Mouse (Mus musculus) intestine, embryonic 14.5 days (tissue): Measurements from ENCODE around the gene Gm10392. TPM values are rescaled to one million over a fixed set of nuclear protein-coding genes. Genes with fewer than 3 reads are reported as not detected.
"Not testable (repeated sequence)": the region's sequence is repeated elsewhere in the genome, so short reads cannot be mapped to it uniquely, and the experiment has no call there.

Experiments
- ATAC-seq: fragments of 200-750 bp; cut with Nextera tagmentation; replicated peaks from 2 replicates; pipeline ENCODE4 v1.8.0; 2017; ENCODE audit warnings: low read depth, moderate number of reproducible peaks, moderate TSS enrichment, moderate library complexity; ENCODE audit not compliant: low FRiP score, low TSS enrichment
- DNase-seq: peaks from one replicate; pipeline ENCODE4 v3.0.0-alpha.2; 2018; ENCODE audit warnings: low spot score
- H3K27ac ChIP-seq: fragments of 300-500 bp; sonication (generic); 2 replicates; pipeline ENCODE4 v1.5.1; 2014; ENCODE audit warnings: low read depth, mild to moderate bottlenecking, control low read depth
- H3K27me3 ChIP-seq: fragments of 300-500 bp; sonication (generic); replicated peaks from 2 replicates; pipeline ENCODE4 v1.6.1; 2014; ENCODE audit warnings: low read length, control low read depth; ENCODE audit not compliant: control insufficient read depth, insufficient read depth
- H3K36me3 ChIP-seq: fragments of 300-500 bp; sonication (generic); 2 replicates; pipeline ENCODE4 v1.6.1; 2014; ENCODE audit warnings: low read length, control low read depth; ENCODE audit not compliant: control insufficient read depth, insufficient read depth
- H3K4me1 ChIP-seq: fragments of 300-500 bp; sonication (generic); replicated peaks from 2 replicates; pipeline ENCODE4 v1.6.1; 2014; ENCODE audit warnings: low read length, control low read depth, mixed read lengths; ENCODE audit not compliant: control insufficient read depth, insufficient read depth
- H3K4me2 ChIP-seq: fragments of 300-500 bp; sonication (generic); 2 replicates; pipeline ENCODE4 v1.6.1; 2014; ENCODE audit warnings: low read length
- H3K4me3 ChIP-seq: fragments of 300-500 bp; sonication (generic); 2 replicates; pipeline ENCODE4 v1.5.1; 2014; ENCODE audit warnings: low read depth, low read length, control low read depth, mixed read lengths
- H3K9ac ChIP-seq: fragments of 300-500 bp; sonication (generic); 2 replicates; pipeline ENCODE4 v1.6.1; 2014; ENCODE audit warnings: mild to moderate bottlenecking, low read length
- H3K9me3 ChIP-seq: fragments of 300-500 bp; sonication (generic); 2 replicates; pipeline ENCODE4 v1.6.1; 2016; ENCODE audit warnings: low read length, control low read depth; ENCODE audit not compliant: control insufficient read depth
- WGBS: fragments of 180-500 bp; shearing (Covaris S2); extraction: QIAGEN DNeasy Blood & Tissue Kit; methylation state at CpG from one replicate; pipeline ENCODE4 v1.1.7; 2014; 5-methylcytosine and 5-hydroxymethylcytosine counted together
- polyA plus RNA-seq: library from polyadenylated mRNA; unstranded; fragments of >200 nt; fragmentation: Nextera tagmentation; extraction: Ambion mirVana; gene quantifications from 2 replicates; pipeline ENCODE4 v1.2.1, GENCODE M21; 2014

Gm10392 gene
- not detected in 2 replicates for polyA plus RNA-seq

GRCm38 (mm10) chr11:77519043-77519442 is at the start of gene Gm10392:
TSS of gene Gm10392 (minus strand) at chr11:77519198.
- H3K36me3 ChIP-seq, result no peaks in the 10 kb centered on the region
- H3K4me2 ChIP-seq, result no peak within 1 kb of the TSS
- ATAC-seq (no peak), DNase-seq (no peak)
- H3K4me3 ChIP-seq, result no peak within 1 kb of the TSS
- H3K4me1 ChIP-seq, result peaks cover 11% of the 10 kb centered on the region
- H3K27me3 ChIP-seq, result peaks cover 21% of the 10 kb centered on the region
- H3K27ac ChIP-seq, result no peak within 1 kb of the TSS
- 63% methylated on average over 5 of the region's 5 CpGs for WGBS
- H3K9ac ChIP-seq, result no peak within 1 kb of the TSS
- no peaks in the 10 kb centered on the region for H3K9me3 ChIP-seq

GRCm38 (mm10) chr11:77545261-77545660 is 26.3 kb upstream of the Gm10392 start:
- H3K36me3 ChIP-seq, result peaks cover 93% of the 10 kb centered on the region
- no peaks in the 10 kb centered on the region for H3K27me3 ChIP-seq
- H3K4me3 ChIP-seq, result no peak overlapping the region
- H3K27ac ChIP-seq, result no peak overlapping the region
- no peak overlapping the region for H3K4me2 ChIP-seq
- 95% methylated on average over 7 of the region's 7 CpGs for WGBS
- H3K9me3 ChIP-seq, result no peaks in the 10 kb centered on the region
- H3K9ac ChIP-seq, result no peak overlapping the region
- no peaks in the 10 kb centered on the region for H3K4me1 ChIP-seq
- DNase-seq, result no peak
- no peak for ATAC-seq

- H3K36me3 ChIP-seq, result peaks cover 29% of the 10 kb centered on the region
- H3K27me3 ChIP-seq, result no peaks in the 10 kb centered on the region
- ATAC-seq (no peak), DNase-seq (no peak)
- WGBS, result 89% methylated on average over 4 of the region's 4 CpGs
- no peak overlapping the region for H3K27ac ChIP-seq
- no peaks in the 10 kb centered on the region for H3K9me3 ChIP-seq
- H3K4me1 ChIP-seq, result no peaks in the 10 kb centered on the region
- no peak overlapping the region for H3K9ac ChIP-seq
- H3K4me3 ChIP-seq, result no peak overlapping the region
- no peak overlapping the region for H3K4me2 ChIP-seq
Observed at GRCm38 (mm10) chr11:77532202-77532846, 13.3 kb upstream of the Gm10392 start.

GRCm38 (mm10) chr11:77530862-77531261 is 11.9 kb upstream of the Gm10392 start:
- Histone ChIP-seq H3K9me3 (no peaks in the 10 kb centered on the region), H3K27me3 (no peaks in the 10 kb centered on the region), H3K4me1 (no peaks in the 10 kb centered on the region), H3K9ac (no peak overlapping the region), H3K4me2 (no peak overlapping the region), H3K36me3 (peaks cover 14% of the 10 kb centered on the region), H3K27ac (no peak overlapping the region), H3K4me3 (no peak overlapping the region)
- no peak for ATAC-seq
- DNase-seq, result no peak
- WGBS, result 85% methylated on average over 2 of the region's 2 CpGs

- Histone ChIP-seq H3K9ac (no peak overlapping the region), H3K36me3 (peaks cover 13% of the 10 kb centered on the region; the same call in 1 of the 2 replicates), H3K27ac (no peak overlapping the region), H3K9me3 (no peaks in the 10 kb centered on the region), H3K27me3 (no peaks in the 10 kb centered on the region), H3K4me1 (no peaks in the 10 kb centered on the region), H3K4me3 (no peak overlapping the region), H3K4me2 (no peak overlapping the region)
- WGBS, result 85% methylated on average over 3 of the region's 3 CpGs
- no peak for ATAC-seq
- DNase-seq, result no peak
Observed at GRCm38 (mm10) chr11:77529644-77530043, 10.6 kb upstream of the Gm10392 start.

GRCm38 (mm10) chr11:77528420-77528819 is 9.4 kb upstream of the Gm10392 start:
- not testable (repeated sequence) for ATAC-seq, H3K27ac ChIP-seq, H3K4me1 ChIP-seq, DNase-seq, H3K27me3 ChIP-seq, H3K9me3 ChIP-seq, H3K4me2 ChIP-seq, H3K4me3 ChIP-seq, H3K9ac ChIP-seq, H3K36me3 ChIP-seq
- WGBS, result 83% methylated on average over 3 of the region's 3 CpGs

- no peaks in the 10 kb centered on the region for H3K9me3 ChIP-seq
- ATAC-seq (no peak), DNase-seq (no peak)
- no peak overlapping the region for H3K27ac ChIP-seq
- no peak overlapping the region for H3K4me2 ChIP-seq
- no peak overlapping the region for H3K9ac ChIP-seq
- H3K4me1 ChIP-seq, result no peaks in the 10 kb centered on the region
- H3K36me3 ChIP-seq, result no peaks in the 10 kb centered on the region
- H3K27me3 ChIP-seq, result no peaks in the 10 kb centered on the region
- WGBS, result 71% methylated on average over 3 of the region's 3 CpGs
- no peak overlapping the region for H3K4me3 ChIP-seq
Observed at GRCm38 (mm10) chr11:77525804-77526486, 6.9 kb upstream of the Gm10392 start.

- Histone ChIP-seq H3K4me1 (peaks cover under 1% of the 10 kb centered on the region; the same call in 1 of the 2 replicates), H3K9me3 (no peaks in the 10 kb centered on the region), H3K4me3 (no peak overlapping the region), H3K36me3 (no peaks in the 10 kb centered on the region), H3K27ac (no peak overlapping the region), H3K9ac (no peak overlapping the region), H3K27me3 (peaks cover 13% of the 10 kb centered on the region), H3K4me2 (no peak overlapping the region)
- DNase-seq (no peak), ATAC-seq (no peak)
- WGBS, result 57% methylated on average over 5 of the region's 5 CpGs
Observed at GRCm38 (mm10) chr11:77520601-77521529, 1.9 kb upstream of the Gm10392 start.
